Mouse (Mus musculus): ENCODE data around the gene Crisp1. TPM values are rescaled to one million over a fixed set of nuclear protein-coding genes. Genes with fewer than 3 reads are reported as not detected.
A peak's percentile ranks its signal among the peaks of the same experiment; 100 is the strongest.

The Crisp1 gene
- polyA plus RNA-seq (2014; fragmentation: Nextera tagmentation; extraction: Ambion mirVana) = not detected in 2 replicates

DNA sequence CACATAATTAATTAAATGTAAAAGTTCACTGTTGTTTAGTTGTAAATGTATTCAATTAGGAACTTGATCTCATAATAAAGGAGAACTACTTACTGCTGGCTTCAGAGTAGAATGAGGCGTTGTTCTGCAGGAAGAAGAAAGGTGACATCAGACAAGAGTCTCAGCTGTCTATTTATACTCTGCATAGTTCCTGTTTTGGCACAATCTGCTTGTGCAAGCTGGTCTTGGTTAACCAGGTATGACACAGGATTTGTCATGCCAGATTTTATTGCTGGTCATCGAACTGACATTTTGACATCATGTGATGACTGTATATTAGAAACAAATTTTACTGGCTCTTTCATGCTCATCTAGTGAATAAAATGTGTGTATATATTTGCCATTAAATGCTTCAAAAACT lies at the start of gene Crisp1:
TSS of gene Crisp1 (minus strand) at position 146 of the 400 bp plus-strand sequence.
- Histone ChIP-seq H3K9ac (replicated peaks; ENCODE audit: low read length) (no peak within 1 kb of the TSS), H3K36me3 (replicated peaks; ENCODE audit: control insufficient read depth, insufficient read depth, low read depth, low read length) (no peaks in the 10 kb centered on the region), H3K9me3 (replicated peaks; ENCODE audit: control insufficient read depth, low read length) (no peaks in the 10 kb centered on the region), H3K4me1 (ENCODE audit: control insufficient read depth, insufficient read depth, low read length) (no peaks in the 10 kb centered on the region), H3K4me3 (ENCODE audit: low read depth, low read length) (no peak within 1 kb of the TSS), H3K4me2 (ENCODE audit: low read depth, low read length) (no peak within 1 kb of the TSS), H3K27ac (replicated peaks; ENCODE audit: low read depth, low read length) (no peak within 1 kb of the TSS), H3K27me3 (ENCODE audit: control insufficient read depth, insufficient read depth, low read length) (no peaks in the 10 kb centered on the region)
- ATAC-seq (replicated peaks; ENCODE audit: insufficient number of reproducible peaks, low FRiP score, low TSS enrichment, low read depth) (no peak), DNase-seq (ENCODE audit: low spot score) (no peak)
- 67% methylated on average over 2 of the region's 2 CpGs for WGBS

DNA sequence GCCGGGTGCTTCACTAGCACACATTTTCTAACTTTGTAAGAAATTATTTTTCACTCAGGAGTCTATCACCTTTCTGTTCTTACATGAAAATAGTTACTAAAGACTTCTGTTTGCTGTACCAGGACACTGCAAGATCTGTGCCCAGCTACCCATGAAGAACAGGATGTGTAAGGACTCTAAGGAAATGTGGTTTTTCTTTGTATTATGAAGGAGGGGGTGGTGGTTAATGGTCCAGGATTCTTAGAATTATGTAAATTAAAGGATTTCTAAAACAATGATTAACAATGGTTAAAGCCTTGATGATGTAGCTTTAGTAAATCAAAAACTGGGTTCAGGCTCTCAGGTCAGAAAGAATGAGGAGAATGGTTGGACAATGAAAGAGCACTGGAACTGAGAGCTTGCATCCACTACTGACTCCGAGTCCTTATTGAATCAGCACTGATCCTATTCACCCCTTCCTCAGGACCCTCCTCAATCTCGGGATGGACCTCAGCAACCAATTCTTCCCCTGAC lies 23.5 kb upstream of the Crisp1 start:
- Histone ChIP-seq H3K27me3 (ENCODE audit: control insufficient read depth, insufficient read depth, low read length) (no peaks in the 10 kb centered on the region), H3K4me3 (ENCODE audit: low read depth, low read length) (no peak overlapping the region), H3K36me3 (replicated peaks; ENCODE audit: control insufficient read depth, insufficient read depth, low read depth, low read length) (no peaks in the 10 kb centered on the region), H3K4me1 (ENCODE audit: control insufficient read depth, insufficient read depth, low read length) (no peaks in the 10 kb centered on the region), H3K4me2 (ENCODE audit: low read depth, low read length) (no peak overlapping the region), H3K27ac (replicated peaks; ENCODE audit: low read depth, low read length) (no peak overlapping the region), H3K9me3 (replicated peaks; ENCODE audit: control insufficient read depth, low read length) (no peaks in the 10 kb centered on the region), H3K9ac (replicated peaks; ENCODE audit: low read length) (no peak overlapping the region)
- ATAC-seq (replicated peaks; ENCODE audit: insufficient number of reproducible peaks, low FRiP score, low TSS enrichment, low read depth) (no peak), DNase-seq (ENCODE audit: low spot score) (no peak)
- 65% methylated on average over 3 of the region's 3 CpGs for WGBS

DNA sequence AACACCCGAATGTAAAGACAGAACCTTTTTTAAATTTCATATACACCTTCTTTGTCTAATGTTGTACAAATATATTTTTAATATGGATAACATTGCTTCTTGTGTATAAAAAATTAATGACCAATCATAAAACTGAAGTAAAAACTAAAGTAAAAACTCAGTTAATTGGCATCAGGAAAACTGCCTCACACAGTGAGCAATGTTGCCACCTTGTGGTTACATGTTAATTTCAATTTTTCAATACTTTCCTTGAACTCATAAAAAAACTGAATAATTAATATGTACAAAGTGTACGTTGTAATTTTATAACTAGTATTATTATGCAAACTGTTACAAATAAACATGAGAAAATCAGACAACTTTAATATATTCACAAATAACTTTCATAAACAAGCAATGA lies 33.6 kb downstream of the Crisp1 start:
- Histone ChIP-seq H3K4me1 (ENCODE audit: control insufficient read depth, insufficient read depth, low read length) (no peaks in the 10 kb centered on the region), H3K27me3 (ENCODE audit: control insufficient read depth, insufficient read depth, low read length) (no peaks in the 10 kb centered on the region), H3K4me2 (ENCODE audit: low read depth, low read length) (no peak overlapping the region), H3K9me3 (replicated peaks; ENCODE audit: control insufficient read depth, low read length) (no peaks in the 10 kb centered on the region), H3K36me3 (replicated peaks; ENCODE audit: control insufficient read depth, insufficient read depth, low read depth, low read length) (no peaks in the 10 kb centered on the region), H3K27ac (replicated peaks; ENCODE audit: low read depth, low read length) (no peak overlapping the region), H3K9ac (replicated peaks; ENCODE audit: low read length) (no peak overlapping the region), H3K4me3 (ENCODE audit: low read depth, low read length) (no peak overlapping the region)
- WGBS = 80% methylated on average over 2 of the region's 2 CpGs
- DNase-seq (ENCODE audit: low spot score) (peak; percentile 1), ATAC-seq (replicated peaks; ENCODE audit: insufficient number of reproducible peaks, low FRiP score, low TSS enrichment, low read depth) (no peak)

DNA sequence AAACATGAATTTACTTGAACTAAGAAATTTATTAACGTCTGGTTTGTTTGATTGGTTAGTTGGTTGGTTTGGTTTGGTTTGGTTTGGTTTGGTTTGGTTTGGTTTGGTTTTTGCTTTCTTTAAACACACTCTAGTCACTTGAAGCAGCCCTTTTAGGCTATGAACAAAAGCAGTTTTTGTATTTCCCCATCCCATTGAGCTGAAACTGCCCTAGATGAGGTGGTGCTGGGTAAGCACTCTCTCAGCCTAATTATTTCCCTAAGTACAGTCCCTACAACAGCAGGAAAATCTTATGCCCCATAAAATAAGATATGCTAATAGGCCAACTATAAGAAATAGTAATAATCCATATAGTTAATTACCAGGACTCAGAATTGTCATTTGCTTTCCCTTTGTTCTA lies 43.5 kb downstream of the Crisp1 start:
- Histone ChIP-seq H3K9ac (replicated peaks; ENCODE audit: low read length) (no peak overlapping the region), H3K36me3 (replicated peaks; ENCODE audit: control insufficient read depth, insufficient read depth, low read depth, low read length) (no peaks in the 10 kb centered on the region), H3K4me1 (ENCODE audit: control insufficient read depth, insufficient read depth, low read length) (no peaks in the 10 kb centered on the region), H3K27ac (replicated peaks; ENCODE audit: low read depth, low read length) (no peak overlapping the region), H3K27me3 (ENCODE audit: control insufficient read depth, insufficient read depth, low read length) (no peaks in the 10 kb centered on the region), H3K4me3 (ENCODE audit: low read depth, low read length) (no peak overlapping the region), H3K4me2 (ENCODE audit: low read depth, low read length) (no peak overlapping the region), H3K9me3 (replicated peaks; ENCODE audit: control insufficient read depth, low read length) (no peaks in the 10 kb centered on the region)
- 73% methylated on average over 1 of the region's 1 CpGs for WGBS
- ATAC-seq (replicated peaks; ENCODE audit: insufficient number of reproducible peaks, low FRiP score, low TSS enrichment, low read depth) (no peak), DNase-seq (ENCODE audit: low spot score) (no peak)

DNA sequence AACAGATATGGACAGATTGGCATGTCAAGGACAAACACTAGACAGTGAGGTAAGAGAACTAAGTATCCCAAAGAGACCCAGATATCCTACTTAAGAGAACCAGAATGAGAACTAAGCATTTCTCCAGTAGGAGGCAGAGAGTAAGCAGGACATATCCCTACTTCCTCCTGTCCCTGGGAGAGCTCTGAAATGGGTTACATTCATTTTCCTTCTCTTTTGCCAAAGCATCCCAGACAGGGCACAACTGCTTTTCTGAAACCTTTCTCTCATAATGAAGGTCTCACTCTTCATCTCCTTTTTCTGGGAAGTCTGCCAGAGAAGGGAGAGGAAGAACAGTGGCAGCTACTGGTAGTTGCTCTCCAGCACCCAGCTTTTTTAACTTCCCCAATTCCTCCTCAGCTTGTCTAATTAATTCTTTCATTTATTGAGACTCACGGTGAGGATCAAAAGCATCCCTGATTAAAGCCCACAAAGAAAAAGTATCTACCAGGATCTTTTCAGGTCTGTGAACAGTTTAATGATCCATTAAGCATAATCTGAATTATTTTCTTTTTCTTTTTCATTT lies 44.0 kb downstream of the Crisp1 start:
- ATAC-seq (replicated peaks; ENCODE audit: insufficient number of reproducible peaks, low FRiP score, low TSS enrichment, low read depth) (no peak), DNase-seq (ENCODE audit: low spot score) (no peak)
- H3K9me3 ChIP-seq (replicated peaks; ENCODE audit: control insufficient read depth, low read length) = no peaks in the 10 kb centered on the region
- WGBS = 79% methylated on average over 1 of the region's 1 CpGs
- H3K27me3 ChIP-seq (ENCODE audit: control insufficient read depth, insufficient read depth, low read length) = no peaks in the 10 kb centered on the region
- H3K4me2 ChIP-seq (ENCODE audit: low read depth, low read length) = no peak overlapping the region
- H3K4me1 ChIP-seq (ENCODE audit: control insufficient read depth, insufficient read depth, low read length) = no peaks in the 10 kb centered on the region
- H3K4me3 ChIP-seq (ENCODE audit: low read depth, low read length) = no peak overlapping the region
- H3K36me3 ChIP-seq (replicated peaks; ENCODE audit: control insufficient read depth, insufficient read depth, low read depth, low read length) = no peaks in the 10 kb centered on the region
- H3K9ac ChIP-seq (replicated peaks; ENCODE audit: low read length) = no peak overlapping the region
- H3K27ac ChIP-seq (replicated peaks; ENCODE audit: low read depth, low read length) = no peak overlapping the region

DNA sequence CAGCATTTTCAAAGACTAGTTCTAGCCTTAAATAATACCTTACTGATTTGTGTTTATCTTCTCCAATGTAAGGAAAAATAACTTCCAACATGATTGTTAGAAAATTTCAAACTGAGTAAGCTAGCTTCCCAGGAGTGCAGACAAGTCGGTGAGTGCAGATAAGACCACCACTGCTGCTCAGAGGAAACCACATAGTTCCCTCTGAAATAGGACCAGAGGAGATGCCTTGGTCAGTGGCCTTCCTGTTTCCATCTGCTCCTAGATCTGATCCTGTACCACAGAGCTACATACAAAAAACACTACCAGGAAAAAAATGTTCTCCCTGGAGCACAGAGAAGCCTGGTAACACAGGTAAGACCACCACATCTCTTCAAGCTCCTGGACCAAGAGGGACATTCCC lies 66.5 kb downstream of the Crisp1 start:
- WGBS = 81% methylated on average over 1 of the region's 1 CpGs
- H3K36me3 ChIP-seq (replicated peaks; ENCODE audit: control insufficient read depth, insufficient read depth, low read depth, low read length) = no peaks in the 10 kb centered on the region
- no peak overlapping the region for H3K4me2 ChIP-seq (ENCODE audit: low read depth, low read length)
- H3K27ac ChIP-seq (replicated peaks; ENCODE audit: low read depth, low read length) = no peak overlapping the region
- H3K27me3 ChIP-seq (ENCODE audit: control insufficient read depth, insufficient read depth, low read length) = no peaks in the 10 kb centered on the region
- DNase-seq (ENCODE audit: low spot score) (no peak), ATAC-seq (replicated peaks; ENCODE audit: insufficient number of reproducible peaks, low FRiP score, low TSS enrichment, low read depth) (no peak)
- H3K9ac ChIP-seq (replicated peaks; ENCODE audit: low read length) = no peak overlapping the region
- H3K4me3 ChIP-seq (ENCODE audit: low read depth, low read length) = no peak overlapping the region
- H3K4me1 ChIP-seq (ENCODE audit: control insufficient read depth, insufficient read depth, low read length) = no peaks in the 10 kb centered on the region
- no peaks in the 10 kb centered on the region for H3K9me3 ChIP-seq (replicated peaks; ENCODE audit: control insufficient read depth, low read length)

Other genes starting within 250 kb of the Crisp1 start
- not detected in 2 replicates for gene AC192777.2, start 223.8 kb downstream of the Crisp1 start, polyA plus RNA-seq (2014; fragmentation: Nextera tagmentation; extraction: Ambion mirVana)
- not detected in 2 replicates for gene Pgk2, start 110.6 kb downstream of the Crisp1 start, polyA plus RNA-seq (2014; fragmentation: Nextera tagmentation; extraction: Ambion mirVana)
- not detected in 2 replicates for gene Crisp3, start 76.9 kb downstream of the Crisp1 start, polyA plus RNA-seq (2014; fragmentation: Nextera tagmentation; extraction: Ambion mirVana)
- not detected in 2 replicates for gene Esp8, start 200.8 kb upstream of the Crisp1 start, polyA plus RNA-seq (2014; fragmentation: Nextera tagmentation; extraction: Ambion mirVana)
- not detected in 2 replicates for gene Esp6, start 242.3 kb upstream of the Crisp1 start, polyA plus RNA-seq (2014; fragmentation: Nextera tagmentation; extraction: Ambion mirVana)